Mouse (Mus musculus) MEL (cell line): Measurements from ENCODE around the gene Lgr5. TPM values are rescaled to one million over a fixed set of nuclear protein-coding genes. Genes with fewer than 3 reads are reported as not detected.

Source experiments
- DNase-seq: peaks from one replicate; pipeline ENCODE4 v3.0.0; 2011; ENCODE audit warnings: low read depth, low spot score
- H3K27ac ChIP-seq: 2 replicates; pipeline ENCODE4 v1.5.1; 2012; ENCODE audit warnings: low read depth, mild to moderate bottlenecking, control low read depth, low read length, moderate library complexity; ENCODE audit not compliant: control insufficient read depth
- H3K27me3 ChIP-seq, 2 experiments: fragments of 150-350 bp in 1 of 2; sonication (generic) in 1 of 2; 2 replicates each; pipeline ENCODE4 v1.6.1; 2012; ENCODE audit warnings: low read length in 2 of 2, mild to moderate bottlenecking in 2 of 2, improper control_type of control experiment in 1 of 2, moderate library complexity in 1 of 2; ENCODE audit not compliant: insufficient read depth in 2 of 2, control insufficient read depth in 1 of 2
- H3K36me3 ChIP-seq, 2 experiments: 2 replicates each; pipeline ENCODE4 v1.6.1; 2012 to 2014; ENCODE audit warnings: low read length in 2 of 2, improper control_type of control experiment in 1 of 2, inconsistent platforms in 1 of 2, mild to moderate bottlenecking in 1 of 2; ENCODE audit not compliant: insufficient read depth in 2 of 2, control insufficient read depth in 1 of 2
- H3K4me1 ChIP-seq, 2 experiments: fragments of 150-350 bp in 1 of 2; sonication (generic) in 1 of 2; 2 replicates each; pipeline ENCODE4 v1.6.1; 2012; ENCODE audit warnings: low read length in 2 of 2, improper control_type of control experiment in 1 of 2, mild to moderate bottlenecking in 1 of 2; ENCODE audit not compliant: insufficient read depth in 2 of 2, control insufficient read depth in 1 of 2
- H3K4me3 ChIP-seq, 2 experiments: fragments of 150-350 bp in 1 of 2; sonication (generic) in 1 of 2; 2 replicates each; pipeline ENCODE4 v1.5.1; 2012; ENCODE audit warnings: low read depth in 2 of 2, low read length in 2 of 2, mild to moderate bottlenecking in 2 of 2, moderate library complexity in 2 of 2, control low read depth in 1 of 2, improper control_type of control experiment in 1 of 2; ENCODE audit not compliant: control insufficient read depth in 1 of 2, insufficient read depth in 1 of 2
- H3K79me2 ChIP-seq: 2 replicates; pipeline ENCODE4 v1.6.1; 2012; ENCODE audit warnings: mild to moderate bottlenecking, low read length, moderate library complexity; ENCODE audit not compliant: control insufficient read depth, poor library complexity, insufficient read depth
- H3K9ac ChIP-seq: 2 replicates; pipeline ENCODE4 v1.6.1; 2012; ENCODE audit warnings: low read depth, mild to moderate bottlenecking, control low read depth, low read length, moderate library complexity; ENCODE audit not compliant: control insufficient read depth, poor library complexity, severe bottlenecking
- H3K9me3 ChIP-seq: fragments of 150-350 bp; sonication (generic); replicated peaks from 2 replicates; pipeline ENCODE4 v1.6.1; 2012; ENCODE audit warnings: mild to moderate bottlenecking, low read length, improper control_type of control experiment, moderate library complexity; ENCODE audit not compliant: insufficient read depth
- E2F4 ChIP-seq: IDR thresholded peaks from 2 replicates; pipeline ENCODE4 v1.6.1; 2011; ENCODE audit warnings: low read depth, low read length, improper control_type of control experiment, borderline replicate concordance
- ELF1 ChIP-seq: IDR thresholded peaks from 2 replicates; pipeline ENCODE4 v1.6.1; 2014; ENCODE audit warnings: low read depth, mild to moderate bottlenecking, inconsistent platforms, low read length, improper control_type of control experiment, moderate library complexity
- EP300 ChIP-seq, 2 experiments: IDR thresholded peaks; 2 replicates each; pipeline ENCODE4 v1.6.1; 2011; ENCODE audit warnings: improper control_type of control experiment in 2 of 2, low read length in 2 of 2, low read depth in 1 of 2, mild to moderate bottlenecking in 1 of 2
- GATA1 ChIP-seq: IDR thresholded peaks from 2 replicates; pipeline ENCODE4 v1.6.1; 2011; ENCODE audit warnings: low read depth, low read length, improper control_type of control experiment
- JUND ChIP-seq: IDR thresholded peaks from 2 replicates; pipeline ENCODE4 v1.6.1; 2011; ENCODE audit warnings: low read depth, mild to moderate bottlenecking, improper control_type of control experiment, low read length
- MAX ChIP-seq: IDR thresholded peaks from 2 replicates; pipeline ENCODE4 v1.6.1; 2011; ENCODE audit warnings: low read length, improper control_type of control experiment
- MAZ ChIP-seq: IDR thresholded peaks from 2 replicates; pipeline ENCODE4 v1.6.1; 2012; ENCODE audit warnings: low read depth, mild to moderate bottlenecking, inconsistent platforms, low read length, improper control_type of control experiment
- MYB ChIP-seq: IDR thresholded peaks from 2 replicates; pipeline ENCODE4 v1.6.1; 2011; ENCODE audit warnings: mild to moderate bottlenecking, low read depth, low read length, improper control_type of control experiment
- MYC ChIP-seq: IDR thresholded peaks from 2 replicates; pipeline ENCODE4 v1.6.1; 2011; ENCODE audit warnings: low read depth, mild to moderate bottlenecking, low read length, improper control_type of control experiment, moderate library complexity
- POLR2AphosphoS2 ChIP-seq: IDR thresholded peaks from 2 replicates; pipeline ENCODE4 v1.6.1; 2011; ENCODE audit warnings: low read length, improper control_type of control experiment
- RCOR1 ChIP-seq: IDR thresholded peaks from 2 replicates; pipeline ENCODE4 v1.6.1; 2012; ENCODE audit warnings: low read depth, mild to moderate bottlenecking, inconsistent platforms, low read length, improper control_type of control experiment
- TAL1 ChIP-seq: IDR thresholded peaks from 2 replicates; pipeline ENCODE4 v1.6.1; 2012; ENCODE audit warnings: mild to moderate bottlenecking, inconsistent platforms, low read length, moderate library complexity, mixed read lengths
- USF2 ChIP-seq, 2 experiments: IDR thresholded peaks; 2 replicates each; pipeline ENCODE4 v1.6.1; 2011 to 2012; ENCODE audit warnings: improper control_type of control experiment in 2 of 2, low read length in 2 of 2, borderline replicate concordance in 1 of 2, inconsistent platforms in 1 of 2, low read depth in 1 of 2, mild to moderate bottlenecking in 1 of 2; ENCODE audit not compliant: insufficient read depth in 1 of 2
- ZC3H11A ChIP-seq: IDR thresholded peaks from 2 replicates; pipeline ENCODE4 v1.6.1; 2012; ENCODE audit warnings: low read depth, mild to moderate bottlenecking, inconsistent platforms, low read length, improper control_type of control experiment
- polyA plus RNA-seq, 2 experiments: library from polyadenylated mRNA; stranded (reverse) in 1 of 2; unstranded in 1 of 2; fragments of >175 nt in 1 of 2; fragments of >200 nt in 1 of 2; gene quantifications; 2 replicates each; pipeline versions ENCODE4 v1.2.1 to v1.2.4; 2012; ENCODE audit warnings: low replicate concordance in 2 of 2, low read depth in 1 of 2; ENCODE audit not compliant: insufficient read length in 2 of 2, insufficient read depth in 1 of 2, missing spikeins in 1 of 2
- total RNA-seq: library from RNA; depleted of rRNA; stranded (reverse); fragments of 300-350 nt; gene quantifications from 2 replicates; pipeline ENCODE4 v1.2.3, GENCODE M21; 2012

Gene Lgr5
- total and polyA plus RNA-seq, 3 experiments: not detected

DNA sequence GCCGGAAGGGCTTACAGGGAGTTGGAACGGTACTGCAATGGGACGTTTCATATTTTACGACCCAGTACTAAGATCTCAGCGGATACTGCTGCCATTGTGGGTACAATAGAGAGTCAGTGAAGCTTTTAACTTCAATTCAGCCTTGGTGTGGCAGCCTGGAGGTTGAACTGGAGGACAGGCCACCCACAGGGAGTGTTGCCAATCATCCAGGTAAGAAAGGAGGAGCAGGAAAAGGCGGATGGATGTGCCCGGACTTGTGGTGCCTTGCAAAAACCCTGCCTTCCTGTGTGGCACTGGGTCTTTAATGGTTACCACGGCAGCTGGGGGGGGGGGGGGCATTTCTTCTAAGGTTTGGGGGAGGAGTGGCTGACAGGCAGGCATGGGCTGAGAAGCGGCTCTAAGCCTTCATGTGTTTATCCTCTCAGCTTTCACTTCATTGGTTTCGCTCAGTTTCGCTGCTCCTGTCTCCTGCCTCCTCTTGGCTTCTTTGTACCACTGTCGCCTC, 30.8 kb downstream of the Lgr5 start:
- no peaks in the 10 kb centered on the region for H3K79me2 ChIP-seq
- H3K4me1 ChIP-seq: no peaks in the 10 kb centered on the region
- TF ChIP-seq ZC3H11A (no peak), MAX (no peak), EP300 (IDR thresholded peaks at IDR 0.05; ENCODE audit: low read depth in 1 of 2, low read length in 2 of 2) (no peak), RCOR1 (no peak), TAL1 (no peak), USF2 (IDR thresholded peaks at IDR 0.05; ENCODE audit: borderline replicate concordance in 1 of 2, insufficient read depth in 1 of 2, low read depth in 1 of 2, low read length in 2 of 2) (no peak), JUND (no peak), POLR2AphosphoS2 (no peak), ELF1 (no peak), E2F4 (no peak), MYB (no peak), MAZ (no peak), GATA1 (no peak)
- H3K9me3 ChIP-seq: no peaks in the 10 kb centered on the region
- DNase-seq: no peak
- H3K9ac ChIP-seq: no peak overlapping the region
- H3K27ac ChIP-seq: no peak overlapping the region
- H3K36me3 ChIP-seq: no peaks in the 10 kb centered on the region
- no peaks in the 10 kb centered on the region; a peak in 1 of 4 replicates for H3K27me3 ChIP-seq
- no peak overlapping the region for H3K4me3 ChIP-seq

DNA sequence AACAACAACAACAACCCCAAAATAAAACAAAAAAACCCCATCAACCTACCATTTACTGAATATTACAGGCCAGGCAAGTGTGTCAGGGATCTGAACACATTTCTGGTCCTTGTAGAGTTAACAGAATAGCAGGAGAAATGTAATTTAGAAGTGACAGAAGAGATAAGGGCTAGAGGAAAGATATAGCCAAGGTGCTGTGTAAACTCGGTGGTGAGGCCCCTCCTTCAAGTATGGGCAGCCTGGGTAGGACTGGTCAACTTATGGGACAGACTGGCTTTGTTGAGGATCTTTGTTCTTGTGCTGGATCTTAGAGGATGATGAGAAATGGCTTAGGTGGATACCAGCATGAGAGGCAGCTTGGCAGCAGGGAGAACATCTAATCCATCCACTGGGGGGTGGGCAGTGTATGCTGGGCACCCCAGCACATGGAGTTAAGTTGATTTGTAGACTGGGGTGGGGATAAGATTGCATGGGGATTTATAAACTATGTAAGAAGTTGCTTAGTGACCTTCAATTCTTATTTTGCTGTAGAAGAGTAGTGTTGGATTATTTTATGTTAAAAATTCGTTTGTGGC, 32.3 kb downstream of the Lgr5 start:
- Histone ChIP-seq H3K4me3 (no peak overlapping the region), H3K36me3 (no peaks in the 10 kb centered on the region), H3K79me2 (no peaks in the 10 kb centered on the region), H3K4me1 (no peaks in the 10 kb centered on the region), H3K9ac (no peak overlapping the region), H3K27me3 (no peaks in the 10 kb centered on the region; a peak in 1 of 4 replicates)
- no peak for TF ChIP-seq EP300 (IDR thresholded peaks at IDR 0.05; ENCODE audit: low read depth in 1 of 2, low read length in 2 of 2)
- no peak for TF ChIP-seq MYC
- TF ChIP-seq, all 39 proteins: peak for 0
- H3K27ac ChIP-seq: no peak overlapping the region
- DNase-seq: no peak
- H3K9me3 ChIP-seq: no peaks in the 10 kb centered on the region
